Mouse (Mus musculus) CH12.LX (cell line): ENCODE measurements at regions not wholly inside any gene's neighbourhood (a gene's known extent, or its start where the extent isn't known, plus 50 kb on each side); places are given as distances from the start of the nearest gene placed in this dataset.
"Not testable (repeated sequence)": the region's sequence is repeated elsewhere in the genome, so short reads cannot be mapped to it uniquely, and the experiment has no call there.

Experiments used
- CHD2 ChIP-seq: IDR thresholded peaks from 2 replicates; pipeline ENCODE4 v1.6.1; 2011; ENCODE audit warnings: low read length, improper control_type of control experiment
- CTCF ChIP-seq, 2 experiments: IDR thresholded peaks in 1 of 2; conservative IDR thresholded peaks in 1 of 2; 2 replicates each; pipeline ENCODE4 v1.5.1; 2011 to 2012; ENCODE audit warnings: low read depth in 2 of 2, low read length in 2 of 2, improper control_type of control experiment in 1 of 2, inconsistent platforms in 1 of 2, mild to moderate bottlenecking in 1 of 2, moderate library complexity in 1 of 2
- HCFC1 ChIP-seq: IDR thresholded peaks from 2 replicates; pipeline ENCODE4 v1.6.1; 2012; ENCODE audit warnings: low read depth, mild to moderate bottlenecking, inconsistent platforms, low read length, improper control_type of control experiment
- MYC ChIP-seq: IDR thresholded peaks from 2 replicates; pipeline ENCODE4 v1.6.1; 2011; ENCODE audit warnings: low read depth, mild to moderate bottlenecking, improper control_type of control experiment, low read length
- POLR2A ChIP-seq: IDR thresholded peaks from 2 replicates; pipeline ENCODE4 v1.6.1; 2011; ENCODE audit warnings: low read depth, mild to moderate bottlenecking, improper control_type of control experiment, low read length
- POLR2AphosphoS2 ChIP-seq: IDR thresholded peaks from 2 replicates; pipeline ENCODE4 v1.6.1; 2011; ENCODE audit warnings: low read depth, low read length, improper control_type of control experiment
- RCOR1 ChIP-seq: conservative IDR thresholded peaks from 2 replicates; pipeline ENCODE4 v1.6.1; 2012; ENCODE audit warnings: low read depth, mild to moderate bottlenecking, inconsistent platforms, low read length, improper control_type of control experiment
- UBTF ChIP-seq: IDR thresholded peaks from 2 replicates; pipeline ENCODE4 v1.6.1; 2012; ENCODE audit warnings: low read depth, mild to moderate bottlenecking, inconsistent platforms, low read length, improper control_type of control experiment, moderate library complexity
- USF2 ChIP-seq: conservative IDR thresholded peaks from 2 replicates; pipeline ENCODE4 v1.6.1; 2011; ENCODE audit warnings: low read depth, low read length, improper control_type of control experiment
- ZC3H11A ChIP-seq: IDR thresholded peaks from 2 replicates; pipeline ENCODE4 v1.6.1; 2012; ENCODE audit warnings: low read depth, mild to moderate bottlenecking, inconsistent platforms, low read length, improper control_type of control experiment

GRCm38 (mm10) chr12:77019148-77019547 is 57.1 kb upstream of the Max start:
- TF ChIP-seq HCFC1; POLR2A; USF2; MYC; CTCF (conservative IDR thresholded peaks at IDR 0.05 in 1 of 2, IDR thresholded peaks at IDR 0.05 in 1 of 2; ENCODE audit: low read depth in 2 of 2, low read length in 2 of 2); RCOR1; POLR2AphosphoS2; CHD2; UBTF; ZC3H11A: not testable (repeated sequence)
